Mouse (Mus musculus) neural tube, embryonic 10.5 days (tissue): ENCODE results near the gene Mtcl1.

ENCODE experiments used
- DNase-seq: peaks from one replicate; pipeline ENCODE4 v3.0.0-alpha.2; 2017; ENCODE audit warnings: low spot score; ENCODE audit errors: extremely low spot score

Mtcl1 gene

GRCm38 (mm10) chr17:66365293-66365642 is 84.3 kb downstream of the Mtcl1 start:
- no peak for DNase-seq

DNA sequence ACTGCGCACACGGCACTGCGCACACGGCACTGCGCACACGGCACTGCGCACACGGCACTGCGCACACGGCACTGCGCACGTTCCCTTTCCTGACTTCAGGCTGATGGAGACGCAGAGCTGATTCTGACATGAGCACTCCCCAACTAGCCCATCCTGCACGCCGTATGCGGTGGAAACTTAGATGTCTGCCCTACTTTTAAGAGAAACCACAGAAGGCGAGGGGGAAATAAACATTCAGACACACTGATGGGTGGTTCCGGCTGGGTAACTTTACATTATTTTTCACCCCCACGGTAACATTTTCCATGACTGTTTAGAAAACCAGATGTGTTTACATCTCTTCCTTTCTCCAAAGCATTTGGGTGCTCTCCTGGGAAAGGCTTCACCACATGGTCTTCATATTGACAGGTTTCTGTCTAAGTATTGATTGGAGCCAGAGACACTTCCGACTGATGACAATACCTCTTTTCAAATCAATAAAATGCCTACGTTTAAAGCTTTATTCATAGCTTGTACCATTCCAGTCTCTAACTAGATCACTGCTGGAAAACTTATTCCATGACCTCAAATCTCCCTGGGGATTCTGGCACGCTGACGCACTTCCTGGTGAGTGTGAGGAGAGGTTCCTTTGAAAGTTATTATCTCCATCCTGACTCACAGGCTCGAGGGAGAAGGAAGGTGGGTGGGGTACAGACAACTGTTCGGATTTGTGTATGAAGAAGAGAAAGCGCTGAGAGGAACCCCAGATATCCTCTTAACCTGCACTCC is 84.8 kb downstream of the Mtcl1 start:
- no peak for DNase-seq

GRCm38 (mm10) chr17:66363852-66364524 is 85.6 kb downstream of the Mtcl1 start:
- no peak for DNase-seq

GRCm38 (mm10) chr17:66362287-66363016 is 87.1 kb downstream of the Mtcl1 start:
- no peak for DNase-seq

DNA sequence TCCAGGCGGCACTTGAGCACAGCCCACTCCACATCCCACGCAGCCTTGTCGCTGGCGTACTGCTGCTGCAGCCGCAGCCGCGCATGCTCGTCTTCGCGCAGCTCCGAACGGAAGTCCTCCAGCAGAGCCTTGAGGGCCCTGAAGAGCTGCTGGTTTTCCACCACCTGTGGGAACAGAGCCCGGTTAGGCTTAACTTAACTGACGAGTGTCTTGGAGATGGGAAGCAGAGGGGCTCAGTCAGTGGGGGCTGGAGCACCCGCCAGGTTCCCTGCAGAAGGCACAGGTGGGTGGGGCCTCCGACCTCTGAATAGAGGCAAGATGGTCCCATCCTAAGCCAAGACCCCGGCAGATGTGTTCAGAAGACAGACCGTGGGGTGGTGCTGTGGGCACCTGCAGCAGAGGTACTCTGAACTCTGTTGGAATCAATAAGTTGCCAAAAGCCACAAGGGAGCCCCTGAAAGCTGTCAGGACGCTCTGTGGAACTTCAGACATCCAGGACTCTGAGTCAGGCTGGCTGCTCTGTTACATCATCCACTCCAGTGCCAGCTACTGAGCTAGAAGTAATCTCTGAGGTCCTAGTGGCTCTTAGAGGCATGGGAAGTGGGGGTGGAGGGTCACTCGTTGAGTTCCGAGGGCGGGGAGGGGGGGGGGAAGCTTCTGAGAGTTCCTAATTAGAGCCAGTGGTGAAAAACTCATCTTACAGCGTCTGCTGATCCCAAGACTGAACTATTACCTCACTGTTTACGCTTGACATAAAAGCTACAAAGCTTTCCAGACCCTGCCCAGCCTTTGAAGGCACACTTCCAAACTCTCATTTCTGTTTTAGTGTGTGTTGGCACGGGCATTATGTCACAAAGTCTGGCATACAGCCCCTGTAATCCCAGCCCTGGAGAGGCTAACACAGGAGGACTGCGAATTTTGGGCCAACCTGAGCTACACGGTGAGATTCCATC is 91.2 kb downstream of the Mtcl1 start:
- DNase-seq: no peak

DNA sequence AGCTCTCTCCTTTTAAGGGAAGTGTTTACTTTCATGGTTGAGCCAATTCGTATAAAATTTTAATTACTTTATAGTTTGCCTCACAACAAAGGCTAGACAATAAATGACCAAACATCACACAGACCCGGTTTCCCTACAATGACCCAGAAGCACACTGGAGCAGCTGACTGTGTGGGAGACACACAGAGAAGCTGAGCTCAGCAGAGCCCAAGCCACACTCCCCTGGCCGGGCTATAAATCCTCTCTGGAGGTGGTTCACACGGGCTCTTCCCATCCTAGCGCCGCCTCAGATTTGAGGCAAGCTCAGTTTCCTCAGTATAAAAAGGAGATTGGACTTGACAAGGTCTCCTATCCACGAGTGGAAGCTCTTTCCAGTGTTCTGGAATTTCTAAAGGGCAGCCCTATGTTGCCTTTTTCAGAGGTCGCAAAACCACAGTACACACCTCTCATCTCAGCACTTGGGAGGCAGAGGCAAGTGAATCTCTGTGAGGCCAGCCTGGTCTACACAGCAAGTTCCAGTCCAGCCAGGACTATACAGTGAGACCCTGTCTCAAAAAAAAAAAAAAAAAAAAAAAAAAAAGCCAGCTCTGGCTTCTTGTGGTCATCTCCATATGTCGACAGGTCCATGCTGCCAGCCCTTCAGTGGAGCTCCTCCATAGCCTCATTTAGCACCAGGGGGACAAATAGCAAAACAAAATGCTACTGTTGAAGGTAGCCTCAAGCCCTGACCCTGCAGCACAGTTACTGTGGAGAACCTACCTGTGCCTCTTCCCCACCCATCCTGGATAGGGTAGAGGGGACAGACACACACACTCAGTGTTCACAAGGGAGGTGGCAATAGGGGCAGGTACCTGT is 92.2 kb downstream of the Mtcl1 start:
- no peak for DNase-seq

- no peak for DNase-seq
These were observed 95.6 kb downstream of the Mtcl1 start for GRCm38 (mm10) chr17:66353907-66354306.

GRCm38 (mm10) chr17:66352847-66353643 is 96.5 kb downstream of the Mtcl1 start:
- no peak for DNase-seq

DNA sequence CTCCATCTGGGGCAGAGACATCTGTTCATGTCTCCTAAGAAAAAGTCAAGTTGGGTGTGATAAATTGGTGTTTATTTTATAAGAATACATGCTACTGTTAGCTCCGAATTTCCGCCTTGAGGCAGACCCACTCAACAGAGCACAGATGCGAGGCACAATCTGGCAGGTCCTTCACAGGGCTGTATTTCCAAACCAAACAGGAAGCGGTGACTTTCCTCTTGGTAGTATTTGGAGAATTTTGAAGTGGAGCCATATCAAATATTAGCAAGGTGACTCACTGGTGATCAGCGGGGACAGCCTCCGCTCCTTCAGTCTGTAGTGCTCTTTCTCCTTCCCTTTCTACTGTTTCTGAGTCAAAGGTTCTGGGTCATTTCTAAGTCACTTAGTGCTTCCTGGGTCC is 97.3 kb downstream of the Mtcl1 start:
- no peak for DNase-seq

DNA sequence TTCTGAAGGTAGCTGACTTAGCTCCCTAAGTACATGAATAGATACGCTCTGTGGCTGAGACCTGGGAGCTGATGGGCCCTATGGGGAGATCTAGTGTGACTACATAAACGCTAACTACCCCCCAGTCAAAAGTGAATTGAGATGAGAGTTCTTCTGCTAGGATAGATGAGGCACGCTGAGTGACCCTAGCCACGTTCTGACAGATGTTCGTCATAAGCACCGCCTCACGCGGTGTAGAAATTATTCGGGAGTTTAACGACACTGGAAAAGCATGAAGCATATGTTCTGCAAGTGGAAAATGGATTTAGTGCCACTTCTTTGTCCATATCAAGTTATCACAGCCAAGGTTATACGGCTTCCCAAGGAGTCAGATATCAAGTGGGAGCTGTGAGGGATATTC is 98.9 kb downstream of the Mtcl1 start:
- DNase-seq: no peak

GRCm38 (mm10) chr17:66350127-66350526 is 99.4 kb downstream of the Mtcl1 start:
- no peak for DNase-seq

DNA sequence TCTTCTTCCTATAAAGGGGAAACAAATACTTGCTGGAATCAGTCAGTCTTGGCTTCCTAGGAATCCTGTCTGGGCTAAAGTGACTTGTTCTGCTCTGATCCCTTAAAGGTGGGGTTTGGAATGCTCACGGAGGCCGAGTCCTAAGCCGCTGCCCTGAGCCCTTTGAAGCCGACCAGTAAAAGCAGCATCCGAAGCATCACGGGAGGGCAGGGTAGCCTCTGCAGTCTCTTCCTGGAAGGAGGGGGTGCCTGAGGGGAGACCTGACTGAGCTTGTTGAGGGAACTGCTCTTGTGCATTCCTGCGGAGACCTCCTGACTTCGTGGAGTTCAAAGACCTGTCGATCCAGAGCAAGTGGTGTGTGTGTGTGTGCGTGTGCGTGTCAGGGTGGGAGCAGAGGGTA is 103.2 kb downstream of the Mtcl1 start:
- no peak for DNase-seq

DNA sequence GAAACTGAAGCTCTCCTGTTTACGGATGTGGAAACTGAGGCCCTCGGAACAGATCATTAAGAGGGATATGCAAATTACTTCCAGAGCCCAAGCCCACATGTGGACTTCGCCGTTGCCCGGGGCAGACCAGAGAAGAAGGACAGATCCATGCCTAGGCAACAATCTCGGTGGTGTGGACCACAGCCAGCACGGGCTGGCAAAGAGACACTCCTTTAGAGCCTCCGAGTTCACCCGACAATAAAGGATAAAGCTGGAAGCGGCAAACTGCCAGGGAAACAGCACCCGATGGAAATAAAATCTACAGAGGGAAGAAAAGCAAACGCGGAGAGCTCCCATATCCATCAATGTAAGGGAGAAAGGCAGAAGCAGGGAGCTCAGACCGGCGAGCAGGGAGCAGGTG is 103.9 kb downstream of the Mtcl1 start:
- DNase-seq: no peak

DNA sequence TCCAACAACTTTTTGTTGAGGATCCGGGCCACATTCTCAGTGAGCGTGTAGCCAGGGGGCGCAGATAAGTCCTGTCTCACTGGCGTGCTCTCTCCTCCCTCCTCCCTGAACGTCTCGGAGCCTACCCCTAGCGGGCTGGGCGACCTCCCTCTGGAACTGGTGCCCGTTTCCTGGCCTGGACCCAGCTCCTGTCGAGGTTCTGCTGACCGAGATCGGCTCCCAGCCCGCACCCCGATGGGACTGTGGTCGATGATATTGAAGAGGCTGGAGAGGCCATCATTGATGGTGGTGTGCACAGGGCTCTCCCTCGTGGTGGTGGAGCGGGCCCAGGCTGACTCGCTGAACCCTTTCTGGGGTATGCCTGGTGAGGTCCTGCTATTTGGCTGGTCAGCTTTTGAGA is 106.6 kb downstream of the Mtcl1 start:
- no peak for DNase-seq

DNA sequence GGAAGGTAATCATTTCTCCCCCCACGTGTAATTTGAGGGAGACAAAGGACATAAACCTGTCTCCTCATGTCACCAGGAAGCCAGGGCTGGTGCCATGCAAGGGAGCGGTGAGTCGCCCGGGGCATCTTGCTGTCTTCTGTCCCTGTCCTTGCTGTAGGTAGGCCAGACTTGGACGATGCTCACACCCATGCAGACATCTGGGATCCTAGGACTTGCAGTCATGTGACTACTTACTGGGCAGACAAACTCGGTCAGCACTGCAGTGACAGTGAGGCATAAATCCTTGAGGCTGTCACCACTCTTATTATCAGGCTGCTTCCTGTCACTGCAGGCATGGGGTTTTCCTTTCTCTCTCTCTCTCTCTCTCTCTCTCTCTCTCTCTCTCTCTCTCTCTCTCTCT is 107.9 kb downstream of the Mtcl1 start:
- no peak for DNase-seq

- no peak for DNase-seq
These were observed 108.8 kb downstream of the Mtcl1 start for GRCm38 (mm10) chr17:66340798-66341197.

DNA sequence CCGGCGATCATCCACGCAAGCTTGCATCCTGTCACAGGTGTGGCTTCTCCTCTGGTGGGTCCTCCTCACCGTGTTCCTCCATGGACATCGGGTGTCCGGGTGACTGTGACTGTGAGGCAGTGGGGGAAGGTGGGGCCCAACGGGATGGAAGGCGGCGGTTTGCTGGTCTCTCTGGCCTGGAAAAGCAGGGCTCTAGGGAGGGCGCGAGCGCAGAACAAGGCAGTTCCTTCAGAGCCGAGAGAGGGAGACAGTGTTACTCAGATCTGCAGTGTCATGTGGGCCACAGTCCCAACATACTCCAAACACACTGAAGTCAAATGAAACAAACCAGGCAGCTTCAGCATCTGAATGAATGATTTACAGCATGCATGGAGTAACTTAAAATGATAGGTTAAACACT is 111.6 kb downstream of the Mtcl1 start:
- no peak for DNase-seq

DNA sequence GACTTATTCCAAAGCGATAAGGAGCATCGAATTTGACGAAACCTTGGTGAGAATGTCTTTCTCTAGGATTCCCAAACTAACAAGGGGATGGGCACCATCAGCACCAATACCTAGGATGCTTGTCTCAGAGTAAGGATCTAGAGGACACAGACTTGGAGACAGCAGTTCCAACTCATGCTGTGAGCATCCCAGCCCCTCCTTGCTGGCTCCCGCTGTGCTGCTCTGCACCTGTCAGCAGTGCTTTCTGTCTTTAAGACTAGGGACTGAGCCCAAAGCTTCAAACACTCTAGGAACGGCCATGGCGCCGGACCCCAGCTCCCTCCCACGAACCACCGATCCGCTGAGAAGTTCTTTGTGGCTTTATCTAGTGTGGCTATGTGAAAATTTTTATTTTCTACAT is 114.0 kb downstream of the Mtcl1 start:
- DNase-seq: no peak

DNA sequence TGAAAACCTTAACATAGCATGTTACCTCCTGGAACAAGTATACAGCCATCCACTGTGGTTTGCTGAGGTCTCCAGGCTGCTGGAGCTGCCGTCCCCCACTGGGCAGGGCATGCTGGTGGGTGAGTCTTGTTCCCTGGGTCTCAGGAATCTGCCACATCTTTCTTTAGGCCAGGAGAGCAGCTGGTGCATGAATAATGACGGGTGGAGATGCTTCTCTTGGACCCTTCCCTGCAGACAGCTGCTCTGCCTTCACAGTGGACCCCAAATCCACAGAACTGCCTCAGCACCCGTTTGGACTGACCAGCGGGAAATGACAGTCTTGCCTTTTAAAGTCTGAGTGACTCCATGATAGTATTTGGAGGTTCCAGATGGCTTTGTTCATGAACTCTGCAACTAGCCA is 114.7 kb downstream of the Mtcl1 start:
- DNase-seq: no peak

GRCm38 (mm10) chr17:66331207-66331606 is 118.3 kb downstream of the Mtcl1 start:
- no peak for DNase-seq
